Mouse (Mus musculus) heart, embryonic 11.5 days (tissue): ENCODE measurements around the gene Trip11. TPM values are rescaled to one million over a fixed set of nuclear protein-coding genes. Genes with fewer than 3 reads are reported as not detected.
"Not testable (repeated sequence)": the region's sequence is repeated elsewhere in the genome, so short reads cannot be mapped to it uniquely, and the experiment has no call there.

Source experiments
- ATAC-seq: fragments of 200-750 bp; cut with Nextera tagmentation; replicated peaks from 2 replicates; pipeline ENCODE4 v1.8.0; 2017; ENCODE audit warnings: moderate library complexity; ENCODE audit not compliant: insufficient number of reproducible peaks, low FRiP score, low TSS enrichment
- H3K27ac ChIP-seq: fragments of 300-500 bp; sonication (generic); 2 replicates; pipeline ENCODE4 v1.5.1; 2014; ENCODE audit warnings: mild to moderate bottlenecking, low read depth, low read length
- H3K27me3 ChIP-seq: fragments of 300-500 bp; sonication (generic); 2 replicates; pipeline ENCODE4 v1.6.1; 2014; ENCODE audit warnings: mild to moderate bottlenecking, low read length, mixed read lengths; ENCODE audit not compliant: control insufficient read depth, insufficient read depth
- H3K36me3 ChIP-seq: fragments of 300-500 bp; sonication (generic); 2 replicates; pipeline ENCODE4 v1.6.1; 2014; ENCODE audit warnings: mild to moderate bottlenecking, low read length, moderate library complexity, mixed read lengths; ENCODE audit not compliant: control insufficient read depth, insufficient read depth
- H3K4me1 ChIP-seq: fragments of 300-500 bp; sonication (generic); 2 replicates; pipeline ENCODE4 v1.6.1; 2014; ENCODE audit warnings: low read length; ENCODE audit not compliant: control insufficient read depth, insufficient read depth
- H3K4me2 ChIP-seq: fragments of 300-500 bp; sonication (generic); 2 replicates; pipeline ENCODE4 v1.6.1; 2014; ENCODE audit warnings: mild to moderate bottlenecking, moderate library complexity
- H3K4me3 ChIP-seq: fragments of 300-500 bp; sonication (generic); 2 replicates; pipeline ENCODE4 v1.5.1; 2014; ENCODE audit warnings: low read depth, low read length
- H3K9ac ChIP-seq: fragments of 300-500 bp; sonication (generic); 2 replicates; pipeline ENCODE4 v1.6.1; 2014; ENCODE audit warnings: mild to moderate bottlenecking, low read depth, low read length, moderate library complexity
- H3K9me3 ChIP-seq: fragments of 300-500 bp; sonication (generic); replicated peaks from 2 replicates; pipeline ENCODE4 v1.6.1; 2016; ENCODE audit warnings: low read length; ENCODE audit not compliant: control insufficient read depth
- WGBS: fragments of 180-500 bp; shearing (Covaris S2); extraction: QIAGEN DNeasy Blood & Tissue Kit; methylation state at CpG from one replicate; pipeline ENCODE4 v1.1.7; 2014; ENCODE audit not compliant: insufficient replicate concordance; 5-methylcytosine and 5-hydroxymethylcytosine counted together
- polyA plus RNA-seq: library from polyadenylated mRNA; unstranded; fragments of >200 nt; fragmentation: Nextera tagmentation; extraction: Ambion mirVana; gene quantifications from 2 replicates; pipeline ENCODE4 v1.2.1, GENCODE M21; 2014

Trip11 gene
- 12.7 and 25.5 TPM in 2 replicates for polyA plus RNA-seq

GRCm38 (mm10) chr12:101912626-101913490 lies at the start of gene Trip11:
TSS of gene Trip11 (minus strand) at chr12:101913267.
- Histone ChIP-seq H3K27me3 (no peaks in the 10 kb centered on the region), H3K4me2 (peak within 1 kb of the TSS; percentile 72), H3K9me3 (no peaks in the 10 kb centered on the region), H3K4me3 (peak within 1 kb of the TSS; percentile 82), H3K9ac (peak within 1 kb of the TSS; percentile 91), H3K4me1 (peaks cover 8% of the 10 kb centered on the region), H3K36me3 (peaks cover 10% of the 10 kb centered on the region), H3K27ac (peak within 1 kb of the TSS; percentile 67)
- peak; percentile 91 for ATAC-seq
- under 1% methylated on average over 69 of the region's 69 CpGs for WGBS

GRCm38 (mm10) chr12:101958960-101959780 lies 46.1 kb upstream of the Trip11 start:
- not testable (repeated sequence) for H3K27ac ChIP-seq, H3K36me3 ChIP-seq, ATAC-seq, H3K9me3 ChIP-seq, H3K27me3 ChIP-seq, H3K4me3 ChIP-seq, H3K4me1 ChIP-seq
- peak overlapping the region; percentile 59; the same call in 1 of the 2 replicates for H3K4me2 ChIP-seq
- peak overlapping the region; percentile 29; the same call in 1 of the 2 replicates for H3K9ac ChIP-seq
- 89% methylated on average over 5 of the region's 5 CpGs for WGBS

- no peak overlapping the region for H3K27ac ChIP-seq
- WGBS: 54% methylated on average over 9 of the region's 9 CpGs
These were observed 45.5 kb upstream of the Trip11 start for GRCm38 (mm10) chr12:101958556-101958955.

GRCm38 (mm10) chr12:101957942-101958544 lies 45.0 kb upstream of the Trip11 start, which contains the start of gene Atxn3:
TSS of gene Atxn3 (minus strand) at chr12:101958246.
- H3K4me1 ChIP-seq: peaks cover 2% of the 10 kb centered on the region; the same call in 1 of the 2 replicates
- WGBS: under 1% methylated on average over 53 of the region's 54 CpGs
- H3K4me2 ChIP-seq: peak within 1 kb of the TSS; percentile 69
- peak within 1 kb of the TSS; percentile 97 for H3K4me3 ChIP-seq
- no peaks in the 10 kb centered on the region for H3K36me3 ChIP-seq
- H3K27me3 ChIP-seq: no peaks in the 10 kb centered on the region
- H3K27ac ChIP-seq: peak within 1 kb of the TSS; percentile 70
- H3K9ac ChIP-seq: peak within 1 kb of the TSS; percentile 91
- peak; percentile 100 for ATAC-seq
- no peaks in the 10 kb centered on the region for H3K9me3 ChIP-seq

More at GRCm38 (mm10) chr12:101958556-101958955, 45.5 kb upstream of the Trip11 start:
- peak overlapping the region; percentile 59 for H3K4me2 ChIP-seq
- no peaks in the 10 kb centered on the region for H3K36me3 ChIP-seq
- H3K9ac ChIP-seq: peak overlapping the region; percentile 29; the same call in 1 of the 2 replicates
- ATAC-seq: no peak
- peak overlapping the region; percentile 97 for H3K4me3 ChIP-seq
- no peaks in the 10 kb centered on the region for H3K27me3 ChIP-seq
- peaks cover 2% of the 10 kb centered on the region; the same call in 1 of the 2 replicates for H3K4me1 ChIP-seq
- H3K9me3 ChIP-seq: no peaks in the 10 kb centered on the region

GRCm38 (mm10) chr12:101957079-101957941 lies 44.2 kb upstream of the Trip11 start:
- peak overlapping the region; percentile 69 for H3K4me2 ChIP-seq
- ATAC-seq: peak; percentile 24; the same call in 1 of the 2 replicates

GRCm38 (mm10) chr12:101955821-101956220 lies 42.8 kb upstream of the Trip11 start:
- not testable (repeated sequence) for H3K27me3 ChIP-seq, H3K9me3 ChIP-seq, H3K4me1 ChIP-seq, H3K27ac ChIP-seq, ATAC-seq, H3K9ac ChIP-seq, H3K4me3 ChIP-seq, H3K4me2 ChIP-seq, H3K36me3 ChIP-seq
- 86% methylated on average over 8 of the region's 8 CpGs for WGBS

More at GRCm38 (mm10) chr12:101957079-101957941, 44.2 kb upstream of the Trip11 start:
- Histone ChIP-seq H3K27me3 (no peaks in the 10 kb centered on the region), H3K36me3 (no peaks in the 10 kb centered on the region), H3K4me3 (peak overlapping the region; percentile 97), H3K4me1 (peaks cover 2% of the 10 kb centered on the region; the same call in 1 of the 2 replicates), H3K9me3 (no peaks in the 10 kb centered on the region), H3K9ac (peak overlapping the region; percentile 91), H3K27ac (peak overlapping the region; percentile 70)
- WGBS: 11% methylated on average over 26 of the region's 26 CpGs

GRCm38 (mm10) chr12:101948801-101949200 lies 35.7 kb upstream of the Trip11 start:
- 79% methylated on average over 4 of the region's 4 CpGs for WGBS
- ATAC-seq: no peak
- no peak overlapping the region for H3K9ac ChIP-seq

More at GRCm38 (mm10) chr12:101948801-101949200, 35.7 kb upstream of the Trip11 start:
- Histone ChIP-seq H3K4me1 (no peaks in the 10 kb centered on the region), H3K9me3 (no peaks in the 10 kb centered on the region), H3K27me3 (no peaks in the 10 kb centered on the region), H3K36me3 (peaks cover 19% of the 10 kb centered on the region), H3K4me3 (no peak overlapping the region), H3K4me2 (no peak overlapping the region), H3K27ac (no peak overlapping the region)
